Mouse (Mus musculus) G1E (cell line): ENCODE data around the gene Prm3.

Source experiments
- CTCF ChIP-seq: IDR thresholded peaks from 2 replicates; pipeline ENCODE4 v1.5.1; 2012; ENCODE audit warnings: low read depth, low read length, inconsistent platforms, mixed read lengths
- GATA1 ChIP-seq: IDR thresholded peaks from 2 replicates; pipeline ENCODE4 v1.6.1; 2012; ENCODE audit warnings: borderline replicate concordance, low read length, inconsistent platforms, mixed read lengths
- TAL1 ChIP-seq: conservative IDR thresholded peaks from 2 replicates; pipeline ENCODE4 v1.6.1; 2012; ENCODE audit warnings: low read depth, low read length, inconsistent platforms, mixed read lengths

GRCm38 (mm10) chr16:10837250-10837649 is 46.5 kb upstream of the Prm3 start:
- TF ChIP-seq CTCF (no peak), TAL1 (no peak), GATA1 (no peak)
